Mouse (Mus musculus): Measurements from ENCODE around the gene Zfp704. TPM values are rescaled to one million over a fixed set of nuclear protein-coding genes. Genes with fewer than 3 reads are reported as not detected.
A peak's percentile ranks its signal among the peaks of the same experiment; 100 is the strongest.

Zfp704 gene
- total RNA-seq, 2 experiments from 2014 or later = 11.7 to 15.3 TPM

DNA sequence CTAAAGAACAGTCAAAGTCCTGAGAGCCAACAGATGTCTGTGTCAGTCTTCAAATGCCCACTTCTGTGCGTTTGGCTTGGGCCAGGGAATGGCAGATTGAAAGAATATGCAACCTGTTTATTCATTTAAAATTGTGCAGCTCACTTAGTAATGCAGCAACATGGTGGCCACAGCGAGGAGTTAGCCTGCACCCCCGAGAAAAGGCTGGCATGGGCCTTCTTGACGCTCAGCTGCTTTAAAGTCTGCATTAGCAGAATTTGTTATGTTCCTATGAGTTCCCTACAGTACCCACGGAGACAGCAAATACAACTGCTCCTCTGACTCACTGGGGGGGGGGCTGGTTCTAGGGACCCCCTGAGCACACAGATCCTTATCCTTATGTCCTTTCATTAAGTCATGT, 184.2 kb downstream of the Zfp704 start:
- no peak for DNase-seq

DNA sequence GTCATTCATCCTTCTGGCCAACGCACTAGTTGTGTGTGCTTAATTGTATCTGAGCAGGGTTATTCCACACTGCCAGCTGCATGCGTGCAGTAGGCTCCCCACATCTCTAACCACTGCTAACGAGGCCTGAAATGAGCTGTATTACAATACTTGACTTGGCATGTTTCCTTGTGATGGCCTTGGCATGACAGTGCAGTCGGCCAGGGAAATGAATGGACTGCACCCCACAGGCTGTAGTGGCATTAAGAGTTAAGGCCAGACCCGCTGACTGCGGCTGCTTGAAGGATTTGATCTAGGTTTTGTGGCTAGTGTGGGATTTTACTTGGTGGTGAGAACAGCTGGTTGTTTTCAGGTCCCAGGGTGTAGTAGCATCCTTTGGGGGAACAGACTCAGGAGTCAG, 185.2 kb downstream of the Zfp704 start:
- peak; percentile 59 to 70 for DNase-seq

DNA sequence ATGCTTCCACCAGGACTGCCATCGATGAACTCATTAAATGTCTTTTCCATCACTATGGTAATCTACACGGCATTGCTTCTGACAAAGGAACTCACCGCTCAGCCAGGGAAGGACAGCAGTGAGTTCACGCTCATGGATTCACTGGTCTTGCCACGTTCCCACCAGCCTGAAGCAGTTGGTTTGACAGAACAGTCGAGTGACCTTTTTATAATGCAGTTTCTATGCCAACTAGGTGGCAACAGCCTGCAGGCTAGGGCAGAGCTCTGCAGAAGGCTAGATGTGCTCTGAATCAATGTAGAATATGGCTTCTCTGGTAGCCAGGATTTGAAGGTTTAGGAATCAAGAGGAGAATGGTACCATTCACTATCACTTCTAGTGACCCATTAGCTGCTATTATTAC, 186.2 kb downstream of the Zfp704 start:
- DNase-seq = peak in 1 of 2 experiments; percentile 16

DNA sequence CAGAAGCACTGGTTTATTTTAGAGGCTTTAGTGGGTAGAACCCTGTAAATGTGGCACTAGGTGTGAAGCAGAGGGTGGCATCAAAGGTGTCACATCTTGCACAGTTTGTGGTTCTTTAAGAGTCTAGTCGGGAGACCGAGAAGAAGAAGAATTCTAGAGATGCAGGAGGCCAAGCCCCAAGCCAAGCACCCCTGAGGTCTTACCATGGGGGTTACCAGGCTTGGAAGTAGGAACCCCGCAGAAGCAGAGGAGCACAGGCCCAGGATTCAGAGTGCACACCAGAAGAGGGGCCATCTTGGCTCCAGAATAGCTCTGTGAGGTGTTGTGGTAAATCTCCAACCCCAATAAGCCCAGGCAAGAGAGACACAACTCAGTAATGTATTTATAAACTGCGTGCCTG, 201.0 kb downstream of the Zfp704 start:
- DNase-seq = no peak

DNA sequence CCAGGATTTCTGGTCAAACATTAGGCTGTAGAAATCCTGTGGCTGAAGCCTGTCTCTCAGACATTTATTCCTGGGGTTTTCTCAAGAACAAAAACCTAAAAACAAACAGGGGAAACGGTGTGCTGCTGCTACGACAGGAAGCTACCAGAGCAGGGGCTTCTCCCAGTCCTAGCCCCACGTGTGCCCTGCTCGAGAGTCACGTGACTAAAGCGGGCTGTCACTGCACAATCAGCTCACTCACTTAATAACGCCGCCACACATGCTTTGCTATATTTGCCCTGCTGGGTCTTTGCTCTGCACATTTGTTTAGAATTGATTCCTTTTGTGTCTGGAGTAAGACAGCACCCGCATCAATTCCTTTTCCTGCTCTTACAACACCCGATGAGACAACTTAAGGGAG, 202.1 kb downstream of the Zfp704 start:
- DNase-seq = no peak

DNA sequence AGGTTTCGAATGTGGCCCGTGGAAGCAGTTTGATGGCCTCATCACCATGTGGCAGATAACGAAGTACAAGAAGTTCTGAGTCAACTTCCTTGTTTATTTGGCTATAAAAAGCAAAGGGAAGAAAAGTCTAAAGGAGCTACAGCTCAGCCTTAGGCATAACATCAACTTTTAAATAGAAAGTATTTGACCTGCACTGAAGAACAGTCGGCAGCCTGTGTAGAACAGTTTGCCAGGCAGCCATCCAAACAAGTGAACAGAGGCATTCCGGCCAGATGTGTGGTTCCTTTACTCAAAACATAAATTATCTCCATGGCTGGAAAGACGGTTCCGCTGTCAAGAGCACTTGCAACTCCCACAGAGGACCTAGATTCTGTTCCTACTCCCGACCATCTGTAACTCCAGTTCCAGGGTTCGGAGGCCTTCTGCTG, 202.8 kb downstream of the Zfp704 start:
- peak; percentile 22 to 51 for DNase-seq

DNA sequence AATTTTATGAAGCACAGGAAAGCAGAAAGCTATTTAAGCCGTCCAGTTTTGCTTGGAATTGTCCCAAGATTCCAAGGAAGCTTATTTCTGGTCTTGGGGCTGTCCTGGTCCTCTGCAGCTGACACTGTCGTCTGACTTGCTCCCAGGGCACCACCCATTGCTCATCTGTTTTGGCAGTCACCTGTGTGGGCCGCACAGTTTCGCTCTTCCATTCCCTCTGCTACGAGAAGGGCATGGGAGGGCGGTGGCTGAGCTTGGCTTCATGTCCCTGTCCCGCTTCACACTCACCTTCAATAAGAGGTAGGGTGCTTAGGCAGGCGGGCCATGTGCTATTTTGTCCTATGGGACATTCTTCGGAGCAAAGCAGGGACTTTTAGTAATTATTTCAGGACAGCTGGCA, 204.5 kb downstream of the Zfp704 start:
- no peak for DNase-seq

DNA sequence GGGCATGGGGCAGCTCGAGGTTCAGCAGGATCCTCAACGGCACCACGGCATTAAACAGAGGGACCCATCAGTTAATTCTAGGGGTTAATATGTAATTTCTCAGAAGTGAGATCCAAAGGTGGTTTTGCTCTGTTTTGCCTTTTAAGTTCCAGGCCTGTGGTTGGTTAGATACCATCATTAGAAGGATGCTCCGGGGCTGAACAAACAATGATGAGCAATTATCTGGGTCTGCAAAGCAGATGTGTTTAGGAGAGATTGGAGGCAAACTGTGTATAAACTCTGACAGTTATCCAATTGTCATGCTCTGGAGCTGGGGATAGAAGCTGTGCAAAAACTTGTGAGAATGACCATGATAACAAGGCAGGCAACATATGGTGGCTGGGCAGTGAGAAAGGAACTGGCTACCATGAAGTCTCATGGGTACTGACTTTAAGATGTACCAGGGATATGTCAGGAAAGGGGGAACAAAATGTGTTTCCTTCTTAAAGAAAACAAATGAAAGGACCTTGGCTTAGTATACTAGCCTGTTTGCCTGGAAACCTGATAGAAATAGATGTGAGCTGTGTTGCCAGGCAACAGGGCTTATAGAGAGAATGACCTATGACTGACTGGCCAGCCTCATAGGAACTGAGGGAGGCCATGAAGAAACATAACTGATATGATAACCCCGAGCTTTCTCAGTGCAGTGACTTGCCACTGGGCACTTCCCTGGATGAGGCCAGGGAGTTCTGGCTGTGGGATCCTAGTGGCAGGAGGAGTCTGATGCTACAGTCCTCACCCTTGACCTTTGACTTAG, 206.4 kb downstream of the Zfp704 start:
- no peak for DNase-seq

DNA sequence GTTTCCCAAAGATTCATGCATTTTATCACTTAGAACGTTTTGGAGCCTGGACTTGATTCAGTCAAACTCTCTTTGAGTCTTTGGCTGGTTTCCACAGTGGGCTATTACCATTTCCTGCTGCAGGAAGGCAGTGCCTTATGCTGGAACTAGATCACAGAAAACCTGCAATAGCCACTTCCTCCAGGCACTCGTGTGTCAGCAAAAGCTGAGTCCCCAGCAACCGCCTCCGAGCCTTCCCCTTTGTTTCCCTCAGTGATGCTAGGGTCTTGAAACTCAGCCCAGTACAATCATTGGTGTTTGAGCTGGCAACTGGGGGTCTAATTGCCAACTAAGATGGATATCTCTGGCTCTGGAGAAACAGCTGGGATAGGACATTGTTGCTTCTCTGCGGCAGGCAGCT, 207.0 kb downstream of the Zfp704 start:
- DNase-seq = peak; percentile 38 to 52

DNA sequence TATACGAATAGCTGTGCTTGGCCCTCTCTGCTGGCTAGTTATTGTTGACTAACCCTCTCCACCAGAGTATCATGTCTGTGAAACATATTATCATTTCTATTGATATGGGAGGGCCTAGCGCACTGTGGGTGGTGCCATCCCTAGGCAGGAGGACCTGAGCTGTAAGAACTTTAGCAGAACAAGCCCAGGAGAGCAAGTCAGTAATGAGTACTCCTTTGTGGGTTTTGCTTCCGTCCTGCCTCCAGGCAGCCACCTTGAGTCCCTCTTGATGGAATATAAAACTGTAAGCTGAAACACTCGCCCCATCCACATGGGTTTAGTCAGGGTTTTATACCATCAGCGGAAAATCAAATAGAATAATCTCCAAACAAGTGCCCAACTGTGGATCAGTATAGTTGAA, 207.5 kb downstream of the Zfp704 start:
- no peak for DNase-seq

DNA sequence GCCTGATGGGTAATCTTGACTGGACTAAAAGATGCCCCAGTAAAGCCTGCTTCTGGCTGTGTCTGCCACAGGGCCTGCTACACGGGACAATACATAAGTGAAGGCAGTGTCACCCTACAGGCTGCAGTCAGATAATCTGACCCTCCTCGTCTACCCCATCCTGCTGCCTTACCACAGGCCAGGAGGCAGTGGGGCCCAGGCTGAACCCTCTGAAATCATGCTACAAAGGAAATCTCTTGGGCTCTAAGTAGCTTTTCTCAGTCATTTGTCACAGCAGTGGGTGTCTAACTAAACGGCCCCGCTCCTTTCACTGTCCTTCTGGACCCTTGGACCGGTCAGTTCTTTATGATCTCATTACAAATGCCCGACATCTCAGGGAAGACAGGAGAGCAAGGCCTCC, 208.2 kb downstream of the Zfp704 start:
- DNase-seq = no peak

DNA sequence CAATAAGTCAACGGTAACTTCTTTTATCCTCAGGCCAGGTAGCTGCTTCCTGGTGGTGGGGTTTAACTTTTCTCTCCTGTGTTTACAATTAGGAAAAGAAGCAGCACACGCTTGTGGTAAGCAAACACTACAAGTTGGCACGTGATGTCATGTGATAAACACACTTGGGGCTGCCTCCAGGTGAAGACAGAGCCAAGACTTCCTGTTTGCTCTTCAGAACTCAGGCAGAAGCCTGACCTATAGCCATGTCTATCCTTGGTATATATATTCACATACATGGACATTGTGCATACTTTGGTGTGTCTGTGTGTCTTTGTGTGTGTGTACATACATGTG, 209.0 kb downstream of the Zfp704 start:
- DNase-seq = no peak

DNA sequence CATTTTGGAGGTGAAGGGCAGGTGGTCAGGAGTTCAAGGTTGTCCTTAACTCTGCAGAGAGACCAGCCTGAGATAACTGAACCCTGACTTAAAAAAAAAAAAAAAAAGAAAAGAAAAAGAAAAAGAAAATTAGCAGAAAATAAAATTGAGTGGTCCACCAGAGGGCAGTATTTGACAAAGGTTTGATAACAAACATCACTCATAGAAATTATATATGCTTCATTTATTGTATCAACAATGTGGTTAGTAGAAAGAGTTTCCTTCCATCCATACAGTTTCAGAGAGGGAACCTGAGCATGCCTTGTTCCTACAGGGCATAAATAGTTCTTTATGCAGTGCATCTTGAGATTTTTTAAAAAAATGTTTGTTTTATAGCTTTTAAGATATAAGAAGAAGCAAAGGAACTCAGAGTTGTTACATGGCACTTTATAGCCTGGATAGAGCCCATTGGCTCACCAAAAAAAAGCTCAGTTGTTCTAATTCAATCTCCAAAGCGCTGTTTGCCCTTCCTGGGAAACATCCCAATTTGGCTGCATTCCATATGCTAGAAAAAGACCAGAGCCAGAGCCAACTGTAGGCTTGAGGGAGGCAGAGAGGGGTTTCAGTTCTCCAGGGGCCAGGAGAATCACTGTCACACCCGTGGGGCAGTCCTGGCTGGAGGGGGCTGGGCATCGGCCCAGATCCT, 209.5 kb downstream of the Zfp704 start:
- DNase-seq = peak in 1 of 2 experiments; percentile 38

DNA sequence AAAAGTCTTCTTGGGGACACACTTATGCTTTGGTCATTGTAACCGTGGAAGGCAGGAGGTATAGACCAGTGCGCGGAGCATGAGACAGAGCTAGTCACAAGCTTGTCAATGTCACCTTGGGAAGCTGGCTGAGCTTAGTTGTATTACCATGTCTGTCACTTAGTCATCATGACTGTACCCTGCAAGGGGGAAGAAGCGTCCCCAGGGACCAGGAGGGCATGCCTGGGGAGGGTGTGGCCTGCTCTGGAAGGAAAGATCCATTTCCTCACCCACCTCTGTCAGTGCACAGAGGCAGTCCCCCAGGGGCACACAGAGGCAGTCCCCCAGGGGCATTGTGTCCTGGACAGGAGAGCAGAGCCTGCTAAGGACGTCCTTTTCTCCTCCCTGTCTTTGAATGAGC, 211.6 kb downstream of the Zfp704 start:
- peak; percentile 15 to 17 for DNase-seq

All from adrenal gland, postnatal 36 days (tissue).